In genomic region chr7:112966786-112967185, GRCm38 (mm10) we compare ENCODE assay signal across 17 mouse cellular contexts. TPM values are rescaled to one million over a fixed set of nuclear protein-coding genes. Genes with fewer than 3 reads are reported as not detected.
A peak's percentile ranks its signal among the peaks of the same experiment; 100 is the strongest.
DNase-seq lines count a peak whose midpoint lies in the region; ATAC-seq and TF ChIP-seq lines count a peak whose summit lies in the region.
"Had no signal": no experiment of that assay in that cellular context is flagged by ENCODE, and none has a peak within 500 bp of the region (broad histone marks: within the 10 kb centered on the region; RNA-seq: fewer than 3 reads in every experiment).

No protein-coding gene starts in this region.

- H3K4me1 ChIP-seq in intestine, embryonic 15.5 days (replicated peaks) = no peaks in the 10 kb centered on the region; the same call in 1 of the 2 replicates
- H3K4me1 ChIP-seq in intestine, postnatal 0 days (replicated peaks; ENCODE audit: control insufficient read depth, insufficient read depth, low read length) = no peaks in the 10 kb centered on the region
- H3K4me1 ChIP-seq in lung, embryonic 14.5 days (ENCODE audit: insufficient read depth) = no peaks in the 10 kb centered on the region
- H3K4me1 ChIP-seq in embryonic facial prominence, embryonic 12.5 days = peaks cover 12% of the 10 kb centered on the region; the same call in 1 of the 2 replicates

- H3K4me3 ChIP-seq in intestine, embryonic 15.5 days (replicated peaks) = no peak overlapping the region
- no peak overlapping the region for H3K4me3 ChIP-seq in intestine, postnatal 0 days (ENCODE audit: low read depth, low read length)
- H3K4me3 ChIP-seq in lung, embryonic 14.5 days (ENCODE audit: low read depth, low read length) = no peak overlapping the region
- H3K4me3 ChIP-seq in embryonic facial prominence, embryonic 12.5 days = no peak overlapping the region

- TF ChIP-seq CTCF in intestine, postnatal 0 days (IDR thresholded peaks at IDR 0.05; ENCODE audit: low read depth) = no peak
- TF ChIP-seq CTCF in lung, embryonic 14.5 days (IDR thresholded peaks at IDR 0.05; ENCODE audit: low read depth) = no peak

- H3K9ac ChIP-seq in intestine, embryonic 15.5 days = no peak overlapping the region
- H3K9ac ChIP-seq in intestine, postnatal 0 days (ENCODE audit: low read depth, low read length) = no peak overlapping the region
- H3K9ac ChIP-seq in lung, embryonic 14.5 days = no peak overlapping the region
- H3K9ac ChIP-seq in embryonic facial prominence, embryonic 12.5 days = no peak overlapping the region

- H3K27me3 ChIP-seq in intestine, embryonic 15.5 days (replicated peaks) = no peaks in the 10 kb centered on the region
- no peaks in the 10 kb centered on the region for H3K27me3 ChIP-seq in intestine, postnatal 0 days (replicated peaks; ENCODE audit: control insufficient read depth, insufficient read depth, low read length)
- no peaks in the 10 kb centered on the region for H3K27me3 ChIP-seq in lung, embryonic 14.5 days (ENCODE audit: insufficient read depth, low read length)
- no peaks in the 10 kb centered on the region for H3K27me3 ChIP-seq in embryonic facial prominence, embryonic 12.5 days
- H3K27me3 ChIP-seq: CH12.LX had no signal

- no peaks in the 10 kb centered on the region for H3K36me3 ChIP-seq in intestine, embryonic 15.5 days
- H3K36me3 ChIP-seq in intestine, postnatal 0 days (ENCODE audit: control insufficient read depth, insufficient read depth) = no peaks in the 10 kb centered on the region
- H3K36me3 ChIP-seq in lung, embryonic 14.5 days (ENCODE audit: insufficient read depth) = no peaks in the 10 kb centered on the region
- no peaks in the 10 kb centered on the region for H3K36me3 ChIP-seq in embryonic facial prominence, embryonic 12.5 days

- 12% methylated on average over 3 of the region's 3 CpGs for WGBS in intestine, embryonic 15.5 days
- WGBS in intestine, postnatal 0 days = 16% methylated on average over 3 of the region's 3 CpGs
- 26% methylated on average over 3 of the region's 3 CpGs for WGBS in lung, embryonic 14.5 days
- 10% methylated on average over 3 of the region's 3 CpGs for WGBS in embryonic facial prominence, embryonic 12.5 days

- no peaks in the 10 kb centered on the region for H3K9me3 ChIP-seq in intestine, embryonic 15.5 days
- peaks cover 6% of the 10 kb centered on the region; the same call in 1 of the 2 replicates for H3K9me3 ChIP-seq in intestine, postnatal 0 days (ENCODE audit: control insufficient read depth)
- peaks cover 3% of the 10 kb centered on the region; the same call in 1 of the 2 replicates for H3K9me3 ChIP-seq in lung, embryonic 14.5 days (ENCODE audit: low read depth, low read length)
- peaks cover 8% of the 10 kb centered on the region for H3K9me3 ChIP-seq in embryonic facial prominence, embryonic 12.5 days

- H3K27ac ChIP-seq in intestine, embryonic 15.5 days = no peak overlapping the region
- no peak overlapping the region for H3K27ac ChIP-seq in intestine, postnatal 0 days (ENCODE audit: low read depth, low read length)
- peak overlapping the region; percentile 34; the same call in 1 of the 2 replicates for H3K27ac ChIP-seq in lung, embryonic 14.5 days (ENCODE audit: low read depth)
- H3K27ac ChIP-seq in embryonic facial prominence, embryonic 12.5 days = no peak overlapping the region; the same call in 1 of the 2 replicates

- H3K4me2 ChIP-seq in intestine, embryonic 15.5 days (replicated peaks) = 0 out of 2 replicates have a peak overlapping the region, but pooled peaks have one; percentile 17
- no peak overlapping the region for H3K4me2 ChIP-seq in intestine, postnatal 0 days (replicated peaks; ENCODE audit: low read depth)
- no peak overlapping the region for H3K4me2 ChIP-seq in lung, embryonic 14.5 days
- H3K4me2 ChIP-seq in embryonic facial prominence, embryonic 12.5 days (replicated peaks) = no peak overlapping the region
- H3K4me2 ChIP-seq: liver, embryonic 11.5 days had no signal

- DNase-seq in lung, embryonic 14.5 days = no peak
- no peak for DNase-seq in lung, postnatal 14 days
- DNase-seq in yolk sac, embryonic 10.5 days (ENCODE audit: low spot score) = peak; percentile 63
- DNase-seq in ovary, adult 18-20 months (ENCODE audit: low spot score) = no peak
- DNase-seq: adrenal gland, postnatal 36 days; cerebellum, adult 11-12 months; cerebellum, postnatal 25 days; gastrocnemius, postnatal 25 days; layer of hippocampus, adult 9-11 months; thymus, postnatal 36 days had no signal

- ATAC-seq in intestine, embryonic 15.5 days = peak; percentile 71
- no peak for ATAC-seq in intestine, postnatal 0 days
- ATAC-seq in lung, embryonic 14.5 days (ENCODE audit: insufficient read depth) = no peak
- ATAC-seq in embryonic facial prominence, embryonic 12.5 days (ENCODE audit: insufficient number of reproducible peaks, insufficient read depth, low FRiP score, low TSS enrichment) = 0 out of 2 replicates have a peak, but pooled peaks have one; percentile 41
- ATAC-seq: forebrain, embryonic 14.5 days; midbrain, embryonic 16.5 days had no signal

RNA-seq across cellular contexts. Expression of gene Rassf10, which starts 13.0 kb away (rescaled TPM):
- polyA plus RNA-seq in intestine, embryonic 15.5 days (2015; fragmentation: Nextera tagmentation; extraction: Ambion mirVana) = 2.5 and 2.6 TPM in 2 replicates
- 0.76 and 0.94 TPM in 2 replicates for polyA plus RNA-seq in intestine, postnatal 0 days (2015; fragmentation: Nextera tagmentation; extraction: Ambion mirVana)
- polyA plus RNA-seq in lung, embryonic 14.5 days (2014; fragmentation: Nextera tagmentation; extraction: Ambion mirVana) = 20.0 and 22.0 TPM in 2 replicates
- polyA plus RNA-seq in embryonic facial prominence, embryonic 12.5 days (2016; fragmentation: Nextera tagmentation; extraction: Ambion mirVana) = 3.5 and 3.7 TPM in 2 replicates

Comparison
In these comparisons a context has a peak if more than half of its experiments do, and no peak if none do; other contexts are left out.
1. ATAC-seq: peak in intestine, embryonic 15.5 days (single experiment) and embryonic facial prominence, embryonic 12.5 days (single experiment); none in intestine, postnatal 0 days (single experiment) and lung, embryonic 14.5 days (single experiment).